Mouse (Mus musculus) kidney, postnatal 0 days (tissue): Measurements from ENCODE around the gene Mdp1. TPM values are rescaled to one million over a fixed set of nuclear protein-coding genes. Genes with fewer than 3 reads are reported as not detected.

Experiments
- ATAC-seq: fragments of 200-750 bp; cut with Nextera tagmentation; replicated peaks from 2 replicates; pipeline ENCODE4 v1.8.0; 2017; ENCODE audit warnings: low read depth, moderate number of reproducible peaks, moderate TSS enrichment, moderate library complexity; ENCODE audit not compliant: low FRiP score
- DNase-seq: peaks from one replicate; pipeline ENCODE4 v3.0.0-alpha.2; 2016; ENCODE audit warnings: low spot score
- H3K27ac ChIP-seq: fragments of 300-500 bp; sonication (generic); 2 replicates; pipeline ENCODE4 v1.5.1; 2014; ENCODE audit warnings: mild to moderate bottlenecking
- H3K27me3 ChIP-seq: fragments of 300-500 bp; sonication (generic); 2 replicates; pipeline ENCODE4 v1.6.1; 2014; ENCODE audit warnings: low read length, mixed read lengths; ENCODE audit not compliant: insufficient read depth
- H3K36me3 ChIP-seq: fragments of 300-500 bp; sonication (generic); 2 replicates; pipeline ENCODE4 v1.6.1; 2014; ENCODE audit warnings: low read length, mixed read lengths; ENCODE audit not compliant: insufficient read depth
- H3K4me1 ChIP-seq: fragments of 300-500 bp; sonication (generic); replicated peaks from 2 replicates; pipeline ENCODE4 v1.6.1; 2014; ENCODE audit warnings: antibody characterized with exemption, low read length, mixed read lengths; ENCODE audit not compliant: insufficient read depth
- H3K4me2 ChIP-seq: fragments of 300-500 bp; sonication (generic); 2 replicates; pipeline ENCODE4 v1.6.1; 2014; ENCODE audit warnings: mild to moderate bottlenecking, low read length, moderate library complexity, mixed read lengths
- H3K4me3 ChIP-seq: fragments of 300-500 bp; sonication (generic); replicated peaks from 2 replicates; pipeline ENCODE4 v1.5.1; 2014; ENCODE audit warnings: low read depth, low read length
- H3K9ac ChIP-seq: fragments of 300-500 bp; sonication (generic); 2 replicates; pipeline ENCODE4 v1.6.1; 2014; ENCODE audit warnings: low read depth, low read length
- H3K9me3 ChIP-seq: fragments of 300-500 bp; sonication (generic); replicated peaks from 2 replicates; pipeline ENCODE4 v1.6.1; 2016; ENCODE audit warnings: low read length, inconsistent platforms, mixed read lengths
- CTCF ChIP-seq: IDR thresholded peaks from 2 replicates; pipeline ENCODE4 v1.5.1; 2016; ENCODE audit warnings: antibody characterized with exemption, low read depth, mild to moderate bottlenecking, moderate library complexity
- WGBS: fragments of 180-500 bp; shearing (Covaris S2); extraction: QIAGEN DNeasy Blood & Tissue Kit; methylation state at CpG from one replicate; pipeline ENCODE4 v1.1.7; 2014; 5-methylcytosine and 5-hydroxymethylcytosine counted together
- polyA plus RNA-seq: library from polyadenylated mRNA; unstranded; fragments of >200 nt; fragmentation: Nextera tagmentation; extraction: Ambion mirVana; gene quantifications from 2 replicates; pipeline ENCODE4 v1.2.1, GENCODE M21; 2015

The Mdp1 gene
- polyA plus RNA-seq, 1 experiment from 2014 or later: 48.8 TPM

DNA sequence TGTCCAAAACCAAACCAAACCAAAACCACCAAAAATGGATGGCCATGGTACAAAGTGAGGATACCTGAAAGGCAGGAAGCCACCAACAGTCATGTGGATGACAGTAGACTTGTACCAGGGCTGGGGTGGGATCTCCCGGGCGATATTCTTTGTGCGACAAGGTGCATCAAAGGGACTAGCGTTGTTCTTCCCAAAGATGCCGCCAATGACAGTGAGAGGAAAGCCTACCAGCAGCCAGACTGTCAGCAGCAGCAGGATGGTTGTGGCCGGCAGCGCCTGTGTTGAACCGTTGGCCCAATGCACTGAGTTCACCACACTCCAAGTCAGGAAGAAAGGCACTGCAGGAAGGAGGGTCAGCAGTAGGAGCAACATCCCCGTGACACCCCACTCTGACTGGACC lies 22.5 kb downstream of the Mdp1 start, which contains the start of gene Gm49378:
TSS of gene Gm49378 (minus strand) at position 101 of the 400 bp plus-strand sequence.
- 95% methylated on average over 9 of the region's 9 CpGs for WGBS
- H3K27me3 ChIP-seq: no peaks in the 10 kb centered on the region
- H3K4me2 ChIP-seq: no peak within 1 kb of the TSS
- peaks cover 47% of the 10 kb centered on the region for H3K36me3 ChIP-seq
- no peak within 1 kb of the TSS for H3K4me3 ChIP-seq
- peaks cover 7% of the 10 kb centered on the region for H3K4me1 ChIP-seq
- no peaks in the 10 kb centered on the region for H3K9me3 ChIP-seq
- no peak within 1 kb of the TSS for H3K27ac ChIP-seq
- TF ChIP-seq CTCF: no peak
- no peak within 1 kb of the TSS for H3K9ac ChIP-seq
- ATAC-seq (no peak), DNase-seq (no peak)

DNA sequence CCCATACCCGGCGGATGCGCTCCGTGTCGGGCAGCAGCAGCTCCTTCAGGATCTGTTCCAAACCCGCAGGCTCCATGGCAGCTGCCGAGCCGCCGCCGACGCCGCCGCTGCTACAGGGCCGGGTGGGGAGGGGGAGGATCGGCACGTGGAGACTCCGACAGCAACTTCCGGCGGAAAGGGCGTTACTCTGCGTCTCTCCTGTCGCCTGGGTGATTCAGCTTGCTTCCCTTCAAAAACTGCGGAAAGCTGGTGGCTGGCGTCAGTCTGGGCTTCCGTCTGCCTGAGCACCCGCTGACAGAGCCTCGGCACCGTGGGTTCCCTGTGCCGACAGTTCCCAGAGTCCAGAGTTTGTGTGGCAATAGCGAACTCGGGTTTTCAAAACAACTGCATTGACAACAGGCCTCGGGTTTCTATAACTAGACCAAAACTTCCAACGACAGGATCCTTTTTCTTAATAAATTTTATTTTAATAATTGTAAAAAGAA lies 24.7 kb downstream of the Mdp1 start, which contains the start of gene Ipo4:
TSS of gene Ipo4 (minus strand) at position 435 of the 485 bp plus-strand sequence.
- H3K27ac ChIP-seq: no peak within 1 kb of the TSS; the same call in 1 of the 2 replicates
- H3K9me3 ChIP-seq: no peaks in the 10 kb centered on the region
- H3K36me3 ChIP-seq: peaks cover 57% of the 10 kb centered on the region
- ATAC-seq (peak; percentile 84), DNase-seq (peak; percentile 96)
- H3K9ac ChIP-seq: peak within 1 kb of the TSS; percentile 66
- H3K4me1 ChIP-seq: no peaks in the 10 kb centered on the region
- H3K4me3 ChIP-seq: peak within 1 kb of the TSS; percentile 53
- H3K4me2 ChIP-seq: peak within 1 kb of the TSS; percentile 66
- H3K27me3 ChIP-seq: no peaks in the 10 kb centered on the region
- no peak for TF ChIP-seq CTCF
- WGBS: under 1% methylated on average over 33 of the region's 33 CpGs

DNA sequence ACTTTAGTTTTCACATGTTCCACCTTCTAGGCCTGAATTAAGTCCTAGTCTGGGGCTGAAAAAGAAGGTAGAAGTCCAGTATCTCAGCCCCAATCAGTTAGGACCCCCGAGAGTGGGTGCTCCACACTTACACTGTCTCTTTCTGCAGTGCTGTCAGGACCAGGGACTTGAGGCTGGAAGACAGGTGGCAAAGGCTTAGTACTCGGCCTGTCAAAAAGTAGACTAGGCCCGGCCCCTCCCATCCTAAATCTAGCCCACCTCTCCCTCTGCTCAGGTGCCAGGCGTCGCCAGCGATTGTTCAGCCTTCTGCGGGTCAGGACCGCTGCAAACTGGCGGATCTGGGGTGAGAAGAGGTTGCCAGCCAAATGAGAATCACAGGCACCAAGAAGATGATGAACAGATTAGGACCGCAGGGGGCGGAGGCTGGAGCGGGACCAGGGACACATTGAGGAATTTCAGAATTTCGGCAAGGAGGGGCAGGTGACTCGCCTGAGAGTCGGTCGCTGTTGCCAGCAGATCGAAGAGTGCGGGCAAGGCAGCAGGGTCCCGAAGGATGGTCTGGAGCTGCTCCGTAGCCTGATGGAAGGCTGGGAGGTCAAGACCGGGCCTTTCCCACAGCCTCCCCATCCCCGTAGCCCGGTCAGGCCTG lies 25.3 kb downstream of the Mdp1 start:
- ATAC-seq (peak; percentile 10; the same call in 1 of the 2 replicates), DNase-seq (peak; percentile 34)
- WGBS: 4% methylated on average over 23 of the region's 23 CpGs

DNA sequence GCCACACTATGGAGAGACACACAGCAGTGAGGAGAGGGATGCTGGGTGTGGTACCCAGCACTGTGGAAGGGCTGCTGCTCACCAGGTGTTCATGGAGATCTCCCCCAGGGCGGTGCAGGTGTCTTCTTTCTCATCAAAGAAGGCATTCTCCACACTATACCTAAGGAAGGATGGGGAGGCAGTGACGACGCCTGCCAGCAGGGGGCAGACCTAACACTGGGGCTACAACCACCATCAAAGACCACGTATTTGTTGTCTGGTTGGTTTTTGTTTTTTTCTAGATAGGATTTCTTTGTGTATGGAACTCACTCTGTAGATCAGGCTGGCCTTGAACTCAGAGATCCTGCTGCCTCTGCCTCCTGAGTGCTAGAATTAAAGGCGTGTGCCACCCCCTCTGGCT lies 31.0 kb downstream of the Mdp1 start:
- peak; percentile 27 for DNase-seq
- H3K27ac ChIP-seq: no peak overlapping the region
- no peaks in the 10 kb centered on the region for H3K9me3 ChIP-seq
- no peak overlapping the region for H3K4me2 ChIP-seq
- peak; percentile 76 for TF ChIP-seq CTCF
- 51% methylated on average over 5 of the region's 5 CpGs for WGBS
- no peaks in the 10 kb centered on the region for H3K4me1 ChIP-seq
- ATAC-seq: no peak
- peaks cover 86% of the 10 kb centered on the region for H3K36me3 ChIP-seq
- no peak overlapping the region for H3K9ac ChIP-seq
- H3K27me3 ChIP-seq: no peaks in the 10 kb centered on the region
- H3K4me3 ChIP-seq: no peak overlapping the region

More for the DNA sequence above, 25.3 kb downstream of the Mdp1 start:
- no peak for TF ChIP-seq CTCF
- peak overlapping the region; percentile 66 for H3K4me2 ChIP-seq
- peak overlapping the region; percentile 53 for H3K4me3 ChIP-seq
- no peaks in the 10 kb centered on the region for H3K4me1 ChIP-seq
- H3K36me3 ChIP-seq: peaks cover 57% of the 10 kb centered on the region
- no peak overlapping the region; the same call in 1 of the 2 replicates for H3K27ac ChIP-seq
- H3K9ac ChIP-seq: peak overlapping the region; percentile 66
- H3K27me3 ChIP-seq: no peaks in the 10 kb centered on the region
- H3K9me3 ChIP-seq: no peaks in the 10 kb centered on the region

DNA sequence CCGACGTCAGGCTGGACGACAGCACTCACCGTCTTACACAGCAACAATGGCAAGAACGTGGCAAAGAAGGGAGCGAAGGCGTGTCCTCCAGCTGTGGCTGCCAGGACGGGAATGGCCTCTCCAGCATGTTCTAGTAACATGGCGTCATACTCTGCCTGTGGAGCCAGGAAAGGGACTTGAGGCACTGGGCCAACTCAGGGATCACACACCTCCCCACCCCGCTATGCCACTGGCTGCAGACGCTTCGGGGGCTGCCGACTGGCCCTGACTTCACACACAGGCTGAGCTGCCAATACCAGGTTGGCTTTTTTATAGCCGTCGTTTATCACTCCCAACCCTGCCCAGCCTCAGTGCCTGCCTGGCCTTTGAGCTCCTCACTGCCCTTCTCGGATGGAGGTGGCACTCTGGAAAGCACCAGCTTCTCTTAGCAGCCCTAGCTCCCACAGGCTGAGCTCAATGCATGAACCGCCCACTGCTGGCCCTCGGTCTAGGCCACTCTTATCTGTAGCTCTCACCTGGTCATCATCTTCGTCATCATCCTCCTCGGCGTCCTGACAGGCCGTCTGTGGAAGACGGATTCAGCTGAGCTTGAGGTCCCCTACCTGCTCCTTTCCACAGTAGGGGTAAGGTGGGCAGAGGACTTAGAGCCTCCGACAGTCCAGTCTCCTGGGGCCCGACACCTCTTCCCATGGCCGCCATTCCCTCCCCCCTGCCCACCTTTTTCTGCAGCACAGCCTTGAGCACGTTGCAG lies 32.1 kb downstream of the Mdp1 start:
- Histone ChIP-seq H3K27ac (no peak overlapping the region), H3K4me1 (no peaks in the 10 kb centered on the region), H3K9ac (no peak overlapping the region), H3K4me2 (no peak overlapping the region), H3K27me3 (no peaks in the 10 kb centered on the region), H3K36me3 (peaks cover 82% of the 10 kb centered on the region), H3K4me3 (no peak overlapping the region), H3K9me3 (no peaks in the 10 kb centered on the region)
- no peak for TF ChIP-seq CTCF
- ATAC-seq (no peak), DNase-seq (no peak)
- WGBS: 72% methylated on average over 27 of the region's 27 CpGs

DNA sequence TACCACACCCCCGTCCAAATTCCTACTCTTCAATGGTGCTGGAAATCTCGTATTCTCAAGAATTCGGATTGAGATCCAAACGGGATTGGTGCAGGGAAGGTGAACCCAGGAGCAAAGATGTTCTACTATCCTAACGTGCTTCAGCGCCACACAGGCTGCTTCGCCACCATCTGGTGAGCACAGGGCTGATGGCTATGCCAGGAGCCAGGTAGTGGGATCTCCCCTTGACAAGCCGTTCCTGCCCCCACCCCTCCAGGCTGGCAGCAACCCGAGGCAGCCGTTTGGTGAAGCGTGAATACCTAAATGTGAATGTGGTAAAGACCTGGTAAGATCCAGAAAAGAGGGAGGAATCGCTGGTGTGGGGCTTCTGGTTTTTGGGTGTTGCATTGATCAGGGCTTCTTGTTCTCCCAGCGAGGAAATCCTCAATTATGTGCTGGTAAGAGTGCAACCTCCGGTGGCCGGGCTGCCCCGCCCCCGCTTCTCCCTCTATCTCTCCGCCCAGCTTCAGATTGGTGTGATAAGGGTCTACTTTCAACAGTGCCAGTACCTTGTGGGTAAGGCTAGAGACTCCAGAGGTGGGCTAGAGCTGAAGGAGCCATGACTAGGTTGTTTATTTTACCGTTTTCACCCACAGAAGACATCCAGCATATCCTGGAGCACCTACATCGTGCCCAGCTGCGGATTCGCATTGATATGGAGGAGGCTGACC lies 41.7 kb downstream of the Mdp1 start:
- ATAC-seq (no peak), DNase-seq (no peak)
- Histone ChIP-seq H3K9me3 (no peaks in the 10 kb centered on the region), H3K36me3 (no peaks in the 10 kb centered on the region), H3K4me2 (peak overlapping the region; percentile 51), H3K4me3 (peak overlapping the region; percentile 15; the same call in 1 of the 2 replicates), H3K27ac (no peak overlapping the region), H3K9ac (no peak overlapping the region), H3K4me1 (no peaks in the 10 kb centered on the region), H3K27me3 (no peaks in the 10 kb centered on the region)
- WGBS: 33% methylated on average over 22 of the region's 22 CpGs
- TF ChIP-seq CTCF: no peak
